ENCODE assay signal across 9 mouse cellular contexts in genomic region chr11:107853088-107853487, GRCm38 (mm10). TPM values are rescaled to one million over a fixed set of nuclear protein-coding genes. Genes with fewer than 3 reads are reported as not detected.
DNase-seq lines count a peak whose midpoint lies in the region; ATAC-seq and TF ChIP-seq lines count a peak whose summit lies in the region.
"Had no signal": no experiment of that assay in that cellular context is flagged by ENCODE, and none has a peak within 500 bp of the region (broad histone marks: within the 10 kb centered on the region; RNA-seq: fewer than 3 reads in every experiment).

No protein-coding gene starts in this region.

- no peak for ATAC-seq in Patski

- POLR2A ChIA-PET in Patski (lab: Charles Lee): no interaction called here

- peaks cover under 1% of the 10 kb centered on the region for H3K27me3 ChIP-seq in Patski

- peak; percentile 83 for TF ChIP-seq CTCF in Patski (IDR thresholded peaks at IDR 0.05)

- DNase-seq in layer of hippocampus, adult 11-12 months (ENCODE audit: low spot score): peak; percentile 79
- no peak for DNase-seq in layer of hippocampus, adult 9-10 months (ENCODE audit: low spot score)
- no peak for DNase-seq in Patski (ENCODE audit: low read depth, low spot score)
- peak; percentile 83 for DNase-seq in cerebellum, postnatal 14 days
- peak; percentile 61 for DNase-seq in heart, postnatal 4 days
- DNase-seq in left cerebral cortex, postnatal 36 days (ENCODE audit: low spot score in 2 of 2): peak; percentile 45 to 66
- peak; percentile 44 for DNase-seq in retina, postnatal 7 days (ENCODE audit: low read depth, low spot score)
- no peak for DNase-seq in natural killer cell, adult 2 months (ENCODE audit: low spot score in 2 of 2)

- intact Hi-C loops in left cerebral cortex, postnatal 36 days (cut with DNase I): loop anchor here (1.0 to 10.0 kb wide), 2 partner anchors 224 to 338 kb away; no protein-coding TSS in a partner anchor

- in situ Hi-C loops in Patski (cut with MboI; ENCODE audit: low pct_unique_long_range_greater_than_20kb): loop anchor here (5.0 kb wide), 1 partner anchor 226 kb away; no protein-coding TSS in a partner anchor

- CTCF ChIA-PET in Patski (lab: Charles Lee): interaction anchor here (0.9 to 2.4 kb wide), 9 partner anchors 11 to 309 kb away, joined by 3 to 12 read pairs (median 3); no protein-coding TSS in a partner anchor

RNA-seq across cellular contexts. Expression of gene Cacng4, which starts 58.7 kb away (rescaled TPM):
- 8.3 TPM for polyA plus RNA-seq in Patski (2021)
- under 1 TPM; 0.41 to 0.64 TPM for total RNA-seq in heart, postnatal 4 days (2021)
- total RNA-seq in left cerebral cortex, postnatal 36 days (2021): 10 to 100 TPM; 30.7 to 31.8 TPM
- polyA plus RNA-seq: erythroblast, embryonic 14.5 days had no signal

Comparison
In these comparisons a context has a peak if more than half of its experiments do, and no peak if none do; other contexts are left out.
1. DNase-seq: peak in layer of hippocampus, adult 11-12 months (single experiment), cerebellum, postnatal 14 days (2 of 2), heart, postnatal 4 days (single experiment), left cerebral cortex, postnatal 36 days (2 of 2) and retina, postnatal 7 days (single experiment); none in layer of hippocampus, adult 9-10 months (single experiment), Patski (single experiment) and natural killer cell, adult 2 months (0 of 2).
2. RNA of gene Cacng4, which starts 58.7 kb away (total RNA-seq): 30.7 to 31.8 TPM in left cerebral cortex, postnatal 36 days; 0.41 to 0.64 TPM in heart, postnatal 4 days; every median in the first group is over 10 times any median in the second.